Mouse (Mus musculus) C2C12 (cell line): Measurements from ENCODE around the gene Cnpy4.

Source experiments
- CTCF ChIP-seq: IDR thresholded peaks from one replicate; pipeline ENCODE4 v1.5.1; 2011; ENCODE audit not compliant: control insufficient read depth, insufficient read depth, insufficient read length
- MAX ChIP-seq: IDR thresholded peaks from one replicate; pipeline ENCODE4 v1.6.1; 2011; ENCODE audit warnings: mild to moderate bottlenecking, control low read depth
- USF1 ChIP-seq: IDR thresholded peaks from one replicate; pipeline ENCODE4 v1.6.1; 2011; ENCODE audit warnings: low read depth, mild to moderate bottlenecking, control low read depth, moderate library complexity

- no peak for TF ChIP-seq CTCF
- no peak for TF ChIP-seq MAX
- no peak for TF ChIP-seq USF1
Measured at GRCm38 (mm10) chr5:138226491-138226890, 39.2 kb downstream of the Cnpy4 start.
